Mouse (Mus musculus): Measurements from ENCODE around the gene Ccdc175.

DNA sequence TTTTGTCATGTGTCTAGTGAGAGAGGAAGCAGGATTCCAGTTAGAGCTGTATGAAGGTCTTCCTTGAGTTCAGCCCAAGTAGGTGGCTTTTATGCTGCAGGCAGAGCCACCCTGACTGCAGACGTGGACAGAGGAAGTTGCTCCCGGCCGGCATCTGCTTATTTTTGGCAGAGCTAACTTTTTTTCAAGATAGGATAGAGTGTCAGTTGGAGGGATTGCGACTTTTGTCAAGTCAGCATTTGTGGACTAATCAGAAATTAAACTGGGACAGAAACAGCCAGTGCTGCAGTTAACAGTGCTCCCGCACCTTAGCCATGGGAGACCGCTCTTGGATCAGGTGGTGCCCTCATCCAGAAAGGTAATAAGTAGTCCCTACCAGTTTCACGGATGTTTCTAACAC lies 12.6 kb upstream of the Ccdc175 start:
- TF ChIP-seq CTCF (IDR thresholded peaks at IDR 0.05; ENCODE audit: insufficient read depth, low read depth, low read length) (no peak), POLR2A (IDR thresholded peaks at IDR 0.05; ENCODE audit: insufficient read depth, low read depth, low read length) (no peak)

Measured in olfactory bulb, adult 2 months (tissue).